Mouse (Mus musculus) midbrain, embryonic 16.5 days (tissue): Measurements from ENCODE around the gene Rabl2. TPM values are rescaled to one million over a fixed set of nuclear protein-coding genes. Genes with fewer than 3 reads are reported as not detected.

Experiments used
- ATAC-seq: fragments of 200-750 bp; cut with Nextera tagmentation; 2 replicates; pipeline ENCODE4 v1.8.0; 2017; ENCODE audit warnings: moderate TSS enrichment
- H3K27ac ChIP-seq: fragments of 300-500 bp; sonication (generic); 2 replicates; pipeline ENCODE4 v1.5.1; 2014; ENCODE audit warnings: mild to moderate bottlenecking, low read length, mixed read lengths
- H3K27me3 ChIP-seq: fragments of 300-500 bp; sonication (generic); 2 replicates; pipeline ENCODE4 v1.6.1; 2014; ENCODE audit warnings: low read depth, low read length, mixed read lengths; ENCODE audit not compliant: control insufficient read depth, insufficient read depth
- H3K36me3 ChIP-seq: fragments of 300-500 bp; sonication (generic); 2 replicates; pipeline ENCODE4 v1.6.1; 2014; ENCODE audit warnings: mild to moderate bottlenecking, low read length, moderate library complexity, mixed read lengths; ENCODE audit not compliant: control insufficient read depth, insufficient read depth
- H3K4me1 ChIP-seq: fragments of 300-500 bp; sonication (generic); 2 replicates; pipeline ENCODE4 v1.6.1; 2014; ENCODE audit warnings: mild to moderate bottlenecking, low read length, mixed read lengths; ENCODE audit not compliant: control insufficient read depth, insufficient read depth
- H3K4me2 ChIP-seq: fragments of 300-500 bp; sonication (generic); 2 replicates; pipeline ENCODE4 v1.6.1; 2014; ENCODE audit warnings: mild to moderate bottlenecking, low read length, mixed read lengths
- H3K4me3 ChIP-seq: fragments of 300-500 bp; sonication (generic); 2 replicates; pipeline ENCODE4 v1.5.1; 2014; ENCODE audit warnings: low read depth, mild to moderate bottlenecking, low read length, moderate library complexity, mixed read lengths
- H3K9ac ChIP-seq: fragments of 300-500 bp; sonication (generic); 2 replicates; pipeline ENCODE4 v1.6.1; 2014; ENCODE audit warnings: low read depth, low read length, mixed read lengths
- H3K9me3 ChIP-seq: fragments of 300-500 bp; sonication (generic); replicated peaks from 2 replicates; pipeline ENCODE4 v1.6.1; 2014; ENCODE audit warnings: mild to moderate bottlenecking, low read length, mixed read lengths; ENCODE audit not compliant: control insufficient read depth, poor library complexity, severe bottlenecking
- WGBS: fragments of 180-500 bp; shearing (Covaris S2); extraction: QIAGEN DNeasy Blood & Tissue Kit; methylation state at CpG from one replicate; pipeline ENCODE4 v1.1.7; 2014; 5-methylcytosine and 5-hydroxymethylcytosine counted together
- polyA plus RNA-seq: library from polyadenylated mRNA; unstranded; fragments of >200 nt; fragmentation: Nextera tagmentation; extraction: Ambion mirVana; gene quantifications from 2 replicates; pipeline ENCODE4 v1.2.1, GENCODE M21; 2015

Rabl2 gene
- polyA plus RNA-seq, 1 experiment from 2014 or later: 95.5 TPM

DNA sequence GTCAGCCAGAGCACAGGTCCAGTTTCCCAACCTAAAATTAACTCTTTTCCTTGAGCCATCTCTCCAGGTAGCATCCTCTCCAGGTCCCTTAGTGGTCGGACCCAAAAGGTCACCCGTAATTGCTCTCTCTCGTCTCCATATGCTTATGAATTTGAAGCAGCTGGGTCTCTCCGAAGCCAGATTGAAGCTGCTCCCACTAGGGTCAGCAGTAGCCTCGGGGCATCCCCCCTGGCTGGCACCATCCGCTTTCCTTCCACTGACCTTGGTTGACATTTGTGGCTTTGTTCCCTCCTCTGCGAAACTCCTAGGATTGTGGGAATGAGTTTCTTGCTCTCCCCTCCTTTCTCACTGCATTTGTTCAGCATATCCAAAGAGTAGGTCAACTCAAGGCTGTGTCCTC is 47.6 kb downstream of the Rabl2 start:
- Histone ChIP-seq H3K27ac (no peak overlapping the region), H3K36me3 (peaks cover 15% of the 10 kb centered on the region), H3K27me3 (no peaks in the 10 kb centered on the region), H3K9ac (no peak overlapping the region), H3K4me2 (no peak overlapping the region), H3K4me1 (no peaks in the 10 kb centered on the region; the same call in 1 of the 2 replicates), H3K4me3 (no peak overlapping the region), H3K9me3 (no peaks in the 10 kb centered on the region)
- no peak for ATAC-seq
- 88% methylated on average over 7 of the region's 7 CpGs for WGBS

GRCm38 (mm10) chr15:89533843-89534207 is 57.9 kb downstream of the Rabl2 start:
- Histone ChIP-seq H3K4me1 (peaks cover 26% of the 10 kb centered on the region), H3K4me2 (peak overlapping the region; percentile 88), H3K9ac (peak overlapping the region; percentile 75), H3K27me3 (no peaks in the 10 kb centered on the region), H3K27ac (no peak overlapping the region), H3K9me3 (no peaks in the 10 kb centered on the region), H3K36me3 (no peaks in the 10 kb centered on the region), H3K4me3 (peak overlapping the region; percentile 49)
- no peak for ATAC-seq
- 85% methylated on average over 10 of the region's 10 CpGs for WGBS

DNA sequence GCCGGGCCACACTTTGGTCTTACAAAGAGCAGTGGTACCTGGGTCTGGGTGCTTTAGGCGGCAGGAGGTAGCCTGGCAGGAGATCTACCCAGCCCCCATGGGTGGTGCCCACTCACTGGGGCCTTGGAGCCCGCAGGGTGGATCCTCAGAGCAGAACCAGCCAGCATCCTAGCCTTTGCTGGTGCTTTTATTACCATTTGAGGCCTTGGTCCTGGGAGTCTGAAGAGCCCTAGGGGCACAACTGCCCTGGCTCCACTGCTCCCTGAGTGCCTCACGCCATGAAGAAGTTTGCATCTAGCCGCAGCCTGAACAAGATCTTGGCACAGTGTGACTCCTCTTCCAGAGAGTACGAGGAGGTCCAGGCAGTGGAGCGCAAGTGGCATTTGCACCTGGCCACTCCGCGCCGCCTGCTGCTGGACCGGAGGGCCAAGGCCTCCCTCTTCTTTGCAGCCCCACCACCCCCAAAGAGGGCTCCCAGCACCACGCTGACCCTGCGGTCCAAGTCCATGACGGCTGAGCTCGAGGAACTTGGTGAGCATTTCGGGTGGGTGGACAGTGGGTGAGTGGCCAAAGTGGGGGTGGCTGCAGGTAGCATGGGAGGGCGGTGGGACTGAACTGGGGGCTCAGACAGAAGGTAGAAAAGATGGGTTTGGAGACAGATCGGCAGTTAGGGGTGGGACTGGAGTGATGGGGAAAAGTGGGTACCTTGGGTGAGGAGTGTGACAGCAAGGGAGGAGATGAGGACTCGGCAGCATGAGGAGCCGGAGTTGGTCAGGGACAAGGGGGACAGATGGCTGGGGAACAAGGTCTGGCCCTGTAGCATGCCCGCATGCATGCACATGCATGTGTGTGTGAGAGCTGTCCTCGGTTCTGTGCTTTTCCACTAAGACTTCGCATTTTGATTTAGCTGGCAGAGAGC is 58.5 kb downstream of the Rabl2 start:
- H3K9me3 ChIP-seq: no peaks in the 10 kb centered on the region
- 51% methylated on average over 23 of the region's 23 CpGs for WGBS
- no peaks in the 10 kb centered on the region for H3K36me3 ChIP-seq
- H3K27ac ChIP-seq: peak overlapping the region; percentile 93
- peaks cover 26% of the 10 kb centered on the region for H3K4me1 ChIP-seq
- ATAC-seq: peak; percentile 40; the same call in 1 of the 2 replicates
- no peaks in the 10 kb centered on the region for H3K27me3 ChIP-seq
- H3K4me3 ChIP-seq: peak overlapping the region; percentile 49
- peak overlapping the region; percentile 88 for H3K4me2 ChIP-seq
- H3K9ac ChIP-seq: peak overlapping the region; percentile 75

Other genes with a start within 250 kb of the Rabl2 start
- gene Lmf2, start 236.3 kb downstream of the Rabl2 start, polyA plus RNA-seq: 29.0 and 34.9 TPM in 2 replicates
- gene Ncaph2, start 236.2 kb downstream of the Rabl2 start, polyA plus RNA-seq: 116 and 117 TPM in 2 replicates
- gene Sco2, start 218.1 kb downstream of the Rabl2 start, polyA plus RNA-seq: 11.8 and 16.4 TPM in 2 replicates
- 1.9 and 3.0 TPM in 2 replicates for gene Tymp, start 214.9 kb downstream of the Rabl2 start, polyA plus RNA-seq
- 4.8 and 5.5 TPM in 2 replicates for gene Odf3b, start 212.6 kb downstream of the Rabl2 start, polyA plus RNA-seq
- 0.05 and 0.06 TPM in 2 replicates for gene Klhdc7b, start 207.0 kb downstream of the Rabl2 start, polyA plus RNA-seq
- gene Syce3, start 181.4 kb downstream of the Rabl2 start, polyA plus RNA-seq: not detected in 2 replicates
- gene Cpt1b, start 166.1 kb downstream of the Rabl2 start, polyA plus RNA-seq: 0.96 and 1.2 TPM in 2 replicates
- gene C730034F03Rik, start 162.3 kb downstream of the Rabl2 start, polyA plus RNA-seq: 6.5 and 7.3 TPM in 2 replicates
- gene Gm44502, start 162.2 kb downstream of the Rabl2 start, polyA plus RNA-seq: not detected in 2 replicates
- 88.3 and 95.2 TPM in 2 replicates for gene Chkb, start 162.0 kb downstream of the Rabl2 start, polyA plus RNA-seq
- 84.4 and 86.4 TPM in 2 replicates for gene Mapk8ip2, start 138.0 kb downstream of the Rabl2 start, polyA plus RNA-seq
- gene Arsa, start 114.5 kb downstream of the Rabl2 start, polyA plus RNA-seq: 32.6 and 37.6 TPM in 2 replicates
- 12.0 and 16.7 TPM in 2 replicates for gene Shank3, start 92.3 kb downstream of the Rabl2 start, polyA plus RNA-seq
- gene Acr, start 23.6 kb downstream of the Rabl2 start, polyA plus RNA-seq: 1.6 and 1.8 TPM in 2 replicates
- 2.0 TPM in 2 replicates for gene Syt10, start 249.9 kb upstream of the Rabl2 start, polyA plus RNA-seq